Mouse (Mus musculus): ENCODE data around the gene 2200002D01Rik. TPM values are rescaled to one million over a fixed set of nuclear protein-coding genes. Genes with fewer than 3 reads are reported as not detected.
A peak's percentile ranks its signal among the peaks of the same experiment; 100 is the strongest.
"Not testable (repeated sequence)": the region's sequence is repeated elsewhere in the genome, so short reads cannot be mapped to it uniquely, and the experiment has no call there.

2200002D01Rik gene
- polyA plus RNA-seq, 1 experiment from 2014 or later = 3.1 TPM

- H3K4me1 ChIP-seq (replicated peaks) = peaks cover 21% of the 10 kb centered on the region
- DNase-seq = peak; percentile 40
- peak overlapping the region; percentile 72; the same call in 1 of the 2 replicates for H3K27ac ChIP-seq
- WGBS (ENCODE audit: insufficient replicate concordance) = 9% methylated on average over 26 of the region's 26 CpGs
- peak overlapping the region; percentile 50 for H3K4me3 ChIP-seq (replicated peaks)
- H3K4me2 ChIP-seq = peak overlapping the region; percentile 67
- H3K27me3 ChIP-seq = no peaks in the 10 kb centered on the region
- no peaks in the 10 kb centered on the region for H3K36me3 ChIP-seq
- H3K9ac ChIP-seq = 0 out of 2 replicates have a peak overlapping the region, but pooled peaks have one; percentile 39
- ATAC-seq (ENCODE audit: low read depth) = no peak
- no peaks in the 10 kb centered on the region for H3K9me3 ChIP-seq (replicated peaks)
These were observed 36.0 kb downstream of the 2200002D01Rik start for GRCm38 (mm10) chr7:29212199-29212765.

DNA sequence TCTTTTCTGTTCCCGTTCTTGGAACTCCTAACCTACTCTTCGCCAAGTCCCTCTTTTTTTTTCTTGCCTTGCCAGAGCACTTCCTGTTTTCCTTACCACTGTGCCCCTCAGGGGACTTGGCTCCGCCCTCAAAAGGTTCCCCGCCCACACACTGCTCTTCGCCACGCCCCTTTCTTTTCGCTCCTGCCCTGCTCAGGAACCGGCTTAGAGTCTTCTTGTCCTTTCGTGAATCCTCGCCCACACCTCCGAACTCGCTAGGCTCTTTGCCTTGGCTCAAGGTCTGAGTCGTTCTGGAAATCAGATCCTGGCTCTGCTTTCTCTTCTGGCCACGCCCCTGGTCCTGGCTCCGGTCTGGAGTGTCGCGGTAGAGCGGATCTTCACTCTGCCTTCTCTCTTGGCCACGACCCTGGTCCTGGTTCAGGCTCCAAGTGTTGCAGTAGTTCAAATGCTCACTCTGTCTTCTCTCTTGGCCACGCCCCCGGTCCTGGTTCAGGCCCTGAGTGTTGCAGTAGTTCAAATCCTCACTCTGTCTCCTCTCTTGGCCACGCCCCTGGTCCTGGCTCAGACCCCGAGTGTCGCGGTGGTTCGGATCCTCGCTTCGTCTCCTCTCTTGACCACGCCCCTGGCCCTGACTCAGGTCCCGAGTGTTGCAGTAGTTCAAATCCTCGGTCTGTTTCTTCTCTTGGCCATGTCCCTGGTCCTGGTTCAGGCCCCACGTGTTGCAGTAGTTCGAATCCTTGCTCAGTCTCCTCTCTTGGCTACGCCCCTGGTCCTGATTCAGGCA is 36.7 kb downstream of the 2200002D01Rik start:
- Histone ChIP-seq H3K4me2 (peak overlapping the region; percentile 67), H3K9me3 (replicated peaks) (no peaks in the 10 kb centered on the region), H3K36me3 (no peaks in the 10 kb centered on the region), H3K4me3 (replicated peaks) (peak overlapping the region; percentile 50), H3K27me3 (no peaks in the 10 kb centered on the region), H3K27ac (peak overlapping the region; percentile 72), H3K4me1 (replicated peaks) (peaks cover 21% of the 10 kb centered on the region), H3K9ac (peak overlapping the region; percentile 39; the same call in 1 of the 2 replicates)
- DNase-seq (peak; percentile 79), ATAC-seq (ENCODE audit: low read depth) (peak; percentile 80)
- 3% methylated on average over 34 of the region's 34 CpGs for WGBS (ENCODE audit: insufficient replicate concordance)

DNA sequence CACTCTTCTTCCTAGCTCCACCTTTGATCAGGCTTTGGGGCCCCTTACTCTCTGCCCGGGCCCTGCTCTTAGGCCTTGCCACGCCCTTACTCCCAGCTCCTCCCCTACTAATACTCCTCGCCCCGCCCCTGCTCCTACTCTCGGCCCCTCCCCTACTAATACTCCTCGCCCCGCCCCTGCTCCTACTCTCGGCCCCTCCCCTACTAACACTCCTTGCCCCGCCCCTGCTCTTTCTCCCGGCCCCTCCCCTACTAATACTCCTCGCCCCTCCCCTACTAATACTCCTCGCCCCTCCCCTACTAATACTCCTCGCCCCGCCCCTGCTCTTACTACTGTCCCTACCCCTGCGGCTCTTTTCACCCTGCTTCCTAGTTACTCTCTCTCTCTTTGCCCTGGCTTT is 37.3 kb downstream of the 2200002D01Rik start:
- H3K4me3 ChIP-seq (replicated peaks) = peak overlapping the region; percentile 50
- H3K4me1 ChIP-seq (replicated peaks) = peaks cover 21% of the 10 kb centered on the region
- not testable (repeated sequence) for H3K9me3 ChIP-seq (replicated peaks); H3K9ac ChIP-seq; H3K36me3 ChIP-seq; H3K27me3 ChIP-seq
- peak; percentile 43 for DNase-seq
- peak overlapping the region; percentile 67 for H3K4me2 ChIP-seq
- WGBS (ENCODE audit: insufficient replicate concordance) = 10% methylated on average over 15 of the region's 15 CpGs
- ATAC-seq (ENCODE audit: low read depth) = peak; percentile 56
- peak overlapping the region; percentile 72; the same call in 1 of the 2 replicates for H3K27ac ChIP-seq

DNA sequence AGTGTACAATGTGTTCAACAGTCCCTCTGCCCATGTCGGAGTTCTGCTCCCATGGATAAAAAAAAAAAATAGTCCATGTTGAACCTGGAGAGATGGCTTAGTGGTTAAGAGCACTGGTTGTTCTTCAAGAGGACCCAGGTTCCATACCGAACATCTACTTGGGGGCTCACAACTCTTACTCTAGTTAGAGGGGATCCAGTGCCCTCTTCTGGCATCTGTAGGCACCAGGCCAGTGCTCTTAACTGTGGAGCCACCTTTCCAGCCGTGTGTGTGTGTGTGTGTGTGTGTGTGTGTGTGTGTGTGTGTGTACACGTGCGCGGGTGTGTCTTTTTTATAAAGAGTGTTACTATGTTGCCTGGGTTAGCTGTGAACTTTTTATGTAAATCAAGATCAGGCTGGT is 45.7 kb downstream of the 2200002D01Rik start:
- 56% methylated on average over 6 of the region's 6 CpGs for WGBS (ENCODE audit: insufficient replicate concordance)
- Histone ChIP-seq H3K4me3 (replicated peaks) (no peak overlapping the region), H3K9me3 (replicated peaks) (no peaks in the 10 kb centered on the region), H3K27ac (no peak overlapping the region), H3K27me3 (0 out of 2 replicates have a peak, but pooled peaks cover 2% of the 10 kb centered on the region), H3K4me2 (no peak overlapping the region), H3K9ac (no peak overlapping the region), H3K4me1 (replicated peaks) (no peaks in the 10 kb centered on the region), H3K36me3 (no peaks in the 10 kb centered on the region)
- ATAC-seq (ENCODE audit: low read depth) (no peak), DNase-seq (no peak)

Other genes with a start within 250 kb of the 2200002D01Rik start
- 0.16 and 0.22 TPM in 2 replicates for gene Ryr1, start 123.3 kb downstream of the 2200002D01Rik start, polyA plus RNA-seq (2015; fragmentation: Nextera tagmentation; extraction: Ambion mirVana)
- 0.29 and 0.32 TPM in 2 replicates for gene Rasgrp4, start 113.6 kb downstream of the 2200002D01Rik start, polyA plus RNA-seq (2015; fragmentation: Nextera tagmentation; extraction: Ambion mirVana)
- gene Fam98c, start 92.2 kb downstream of the 2200002D01Rik start, polyA plus RNA-seq (2015; fragmentation: Nextera tagmentation; extraction: Ambion mirVana) = 8.1 and 8.5 TPM in 2 replicates
- 0.07 and 0.10 TPM in 2 replicates for gene Ggn, start 78.3 kb downstream of the 2200002D01Rik start, polyA plus RNA-seq (2015; fragmentation: Nextera tagmentation; extraction: Ambion mirVana)
- 0.23 and 0.41 TPM in 2 replicates for gene Spred3, start 78.1 kb downstream of the 2200002D01Rik start, polyA plus RNA-seq (2015; fragmentation: Nextera tagmentation; extraction: Ambion mirVana)
- gene Psmd8, start 67.8 kb downstream of the 2200002D01Rik start, polyA plus RNA-seq (2015; fragmentation: Nextera tagmentation; extraction: Ambion mirVana) = 136 and 155 TPM in 2 replicates
- gene Catsperg1, start 34.4 kb downstream of the 2200002D01Rik start, polyA plus RNA-seq (2015; fragmentation: Nextera tagmentation; extraction: Ambion mirVana) = 0.09 and 0.22 TPM in 2 replicates
- gene Kcnk6, start 16.0 kb downstream of the 2200002D01Rik start, polyA plus RNA-seq (2015; fragmentation: Nextera tagmentation; extraction: Ambion mirVana) = 1.5 and 1.6 TPM in 2 replicates
- 49.5 and 51.2 TPM in 2 replicates for gene Yif1b, start 10.1 kb downstream of the 2200002D01Rik start, polyA plus RNA-seq (2015; fragmentation: Nextera tagmentation; extraction: Ambion mirVana)
- 24.9 and 25.2 TPM in 2 replicates for gene Spint2, start 33.4 kb upstream of the 2200002D01Rik start, polyA plus RNA-seq (2015; fragmentation: Nextera tagmentation; extraction: Ambion mirVana)
- gene Ppp1r14a, start 40.8 kb upstream of the 2200002D01Rik start, polyA plus RNA-seq (2015; fragmentation: Nextera tagmentation; extraction: Ambion mirVana) = 3.2 and 3.6 TPM in 2 replicates
- gene Dpf1, start 55.5 kb upstream of the 2200002D01Rik start, polyA plus RNA-seq (2015; fragmentation: Nextera tagmentation; extraction: Ambion mirVana) = 1.7 and 2.3 TPM in 2 replicates